Mouse (Mus musculus): ENCODE measurements around the gene Slc2a3. TPM values are rescaled to one million over a fixed set of nuclear protein-coding genes. Genes with fewer than 3 reads are reported as not detected.
A peak's percentile ranks its signal among the peaks of the same experiment; 100 is the strongest.

Gene Slc2a3
- polyA plus RNA-seq, 1 experiment from 2014 or later, result 24.2 TPM

GRCm38 (mm10) chr6:122800640-122801300, 670 bp downstream of the Slc2a3 start:
- Histone ChIP-seq H3K4me1 (peaks cover 17% of the 10 kb centered on the region; the same call in 1 of the 2 replicates), H3K9ac (peak overlapping the region; percentile 66), H3K27ac (no peak overlapping the region), H3K4me2 (peak overlapping the region; percentile 94), H3K9me3 (no peaks in the 10 kb centered on the region), H3K4me3 (replicated peaks) (peak overlapping the region; percentile 54), H3K27me3 (peaks cover 18% of the 10 kb centered on the region), H3K36me3 (replicated peaks) (no peaks in the 10 kb centered on the region)
- WGBS, result 42% methylated on average over 10 of the region's 10 CpGs
- ATAC-seq (ENCODE audit: low FRiP score), result no peak

GRCm38 (mm10) chr6:122795254-122795935, 6.0 kb downstream of the Slc2a3 start:
- H3K4me3 ChIP-seq (replicated peaks), result no peak overlapping the region
- no peaks in the 10 kb centered on the region for H3K36me3 ChIP-seq (replicated peaks)
- 80% methylated on average over 8 of the region's 8 CpGs for WGBS
- H3K9ac ChIP-seq, result no peak overlapping the region
- no peak for ATAC-seq (ENCODE audit: low FRiP score)
- no peaks in the 10 kb centered on the region for H3K9me3 ChIP-seq
- no peak overlapping the region for H3K4me2 ChIP-seq
- H3K27me3 ChIP-seq, result no peaks in the 10 kb centered on the region; the same call in 1 of the 2 replicates
- no peak overlapping the region for H3K27ac ChIP-seq
- H3K4me1 ChIP-seq, result no peaks in the 10 kb centered on the region

DNA sequence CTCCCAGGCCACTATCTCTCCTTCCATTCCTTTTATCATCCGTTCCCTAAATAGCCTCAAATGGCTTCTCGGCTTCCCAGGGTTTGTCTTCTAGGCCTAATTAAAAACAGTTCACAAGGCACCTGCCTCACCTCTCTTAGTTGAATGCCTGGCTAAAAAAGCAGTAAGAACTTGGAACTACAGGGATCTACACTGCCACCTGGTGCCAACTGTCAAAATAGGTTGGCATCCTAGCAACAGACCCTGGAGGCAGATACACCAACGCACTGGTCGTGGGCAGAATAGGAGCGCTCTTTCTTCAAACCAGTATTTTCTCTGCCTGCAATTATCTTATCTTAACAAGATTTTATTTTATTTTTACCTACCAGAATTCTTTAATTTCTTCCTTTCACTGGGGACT, 15.2 kb downstream of the Slc2a3 start:
- Histone ChIP-seq H3K9me3 (no peaks in the 10 kb centered on the region), H3K27me3 (no peaks in the 10 kb centered on the region), H3K4me2 (no peak overlapping the region), H3K27ac (no peak overlapping the region), H3K9ac (no peak overlapping the region), H3K4me1 (no peaks in the 10 kb centered on the region), H3K4me3 (replicated peaks) (no peak overlapping the region), H3K36me3 (replicated peaks) (no peaks in the 10 kb centered on the region)
- 0 out of 2 replicates have a peak, but pooled peaks have one; percentile 49 for ATAC-seq (ENCODE audit: low FRiP score)
- WGBS, result 26% methylated on average over 5 of the region's 5 CpGs

GRCm38 (mm10) chr6:122784866-122785265, 16.6 kb downstream of the Slc2a3 start:
- Histone ChIP-seq H3K27me3 (no peaks in the 10 kb centered on the region), H3K27ac (no peak overlapping the region), H3K4me2 (no peak overlapping the region), H3K36me3 (replicated peaks) (no peaks in the 10 kb centered on the region), H3K4me3 (replicated peaks) (no peak overlapping the region), H3K4me1 (no peaks in the 10 kb centered on the region), H3K9me3 (no peaks in the 10 kb centered on the region), H3K9ac (no peak overlapping the region)
- 89% methylated on average over 3 of the region's 3 CpGs for WGBS
- ATAC-seq (ENCODE audit: low FRiP score), result no peak

- Histone ChIP-seq H3K27me3 (no peaks in the 10 kb centered on the region), H3K4me2 (no peak overlapping the region), H3K36me3 (replicated peaks) (no peaks in the 10 kb centered on the region), H3K9me3 (no peaks in the 10 kb centered on the region), H3K4me1 (no peaks in the 10 kb centered on the region), H3K4me3 (replicated peaks) (no peak overlapping the region), H3K27ac (no peak overlapping the region), H3K9ac (no peak overlapping the region)
- no peak for ATAC-seq (ENCODE audit: low FRiP score)
- 84% methylated on average over 3 of the region's 3 CpGs for WGBS
Observed at GRCm38 (mm10) chr6:122782164-122782563, 19.3 kb downstream of the Slc2a3 start.

DNA sequence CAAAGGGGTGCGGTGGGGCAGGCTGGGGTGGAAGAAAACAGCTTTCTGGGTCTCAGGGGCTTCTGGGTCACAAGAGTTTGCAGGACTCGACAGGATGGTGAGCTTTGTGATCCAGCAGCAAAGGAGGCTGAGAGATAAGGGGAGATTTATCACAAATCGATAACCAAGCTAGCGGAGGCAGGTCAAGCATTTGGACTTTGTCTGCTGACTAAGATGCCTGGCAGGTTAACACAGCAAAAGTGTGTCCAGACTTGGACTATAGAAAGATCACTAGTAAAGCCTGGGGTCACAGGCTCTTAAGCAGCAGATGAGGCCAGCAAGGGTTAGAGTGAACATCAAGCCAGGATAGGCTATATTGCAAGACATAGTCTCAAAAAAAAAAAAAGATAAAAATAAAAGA, 20.3 kb downstream of the Slc2a3 start:
- H3K27ac ChIP-seq, result no peak overlapping the region
- H3K4me1 ChIP-seq, result no peaks in the 10 kb centered on the region
- H3K9ac ChIP-seq, result no peak overlapping the region
- no peak for ATAC-seq (ENCODE audit: low FRiP score)
- 74% methylated on average over 4 of the region's 4 CpGs for WGBS
- H3K36me3 ChIP-seq (replicated peaks), result no peaks in the 10 kb centered on the region
- no peak overlapping the region for H3K4me3 ChIP-seq (replicated peaks)
- no peaks in the 10 kb centered on the region for H3K27me3 ChIP-seq
- H3K4me2 ChIP-seq, result no peak overlapping the region
- no peaks in the 10 kb centered on the region for H3K9me3 ChIP-seq

- no peak overlapping the region for H3K4me2 ChIP-seq
- H3K4me3 ChIP-seq (replicated peaks), result no peak overlapping the region
- no peaks in the 10 kb centered on the region for H3K36me3 ChIP-seq (replicated peaks)
- no peak overlapping the region for H3K27ac ChIP-seq
- no peak overlapping the region for H3K9ac ChIP-seq
- H3K9me3 ChIP-seq, result no peaks in the 10 kb centered on the region
- no peaks in the 10 kb centered on the region for H3K4me1 ChIP-seq
- 58% methylated on average over 1 of the region's 1 CpGs for WGBS
- H3K27me3 ChIP-seq, result no peaks in the 10 kb centered on the region
- no peak for ATAC-seq (ENCODE audit: low FRiP score)
Observed at GRCm38 (mm10) chr6:122779916-122780315, 21.5 kb downstream of the Slc2a3 start.

GRCm38 (mm10) chr6:122776040-122776439, 25.4 kb downstream of the Slc2a3 start:
- no peak for ATAC-seq (ENCODE audit: low FRiP score)
- H3K9me3 ChIP-seq, result no peaks in the 10 kb centered on the region
- no peaks in the 10 kb centered on the region for H3K27me3 ChIP-seq
- no peak overlapping the region for H3K4me2 ChIP-seq
- no peaks in the 10 kb centered on the region for H3K36me3 ChIP-seq (replicated peaks)
- no peaks in the 10 kb centered on the region for H3K4me1 ChIP-seq
- no peak overlapping the region for H3K9ac ChIP-seq
- no peak overlapping the region for H3K27ac ChIP-seq
- 81% methylated on average over 7 of the region's 7 CpGs for WGBS
- no peak overlapping the region for H3K4me3 ChIP-seq (replicated peaks)

GRCm38 (mm10) chr6:122774345-122774744, 27.1 kb downstream of the Slc2a3 start:
- WGBS, result 100% methylated on average over 1 of the region's 1 CpGs
- Histone ChIP-seq H3K27ac (no peak overlapping the region), H3K4me2 (no peak overlapping the region)

DNA sequence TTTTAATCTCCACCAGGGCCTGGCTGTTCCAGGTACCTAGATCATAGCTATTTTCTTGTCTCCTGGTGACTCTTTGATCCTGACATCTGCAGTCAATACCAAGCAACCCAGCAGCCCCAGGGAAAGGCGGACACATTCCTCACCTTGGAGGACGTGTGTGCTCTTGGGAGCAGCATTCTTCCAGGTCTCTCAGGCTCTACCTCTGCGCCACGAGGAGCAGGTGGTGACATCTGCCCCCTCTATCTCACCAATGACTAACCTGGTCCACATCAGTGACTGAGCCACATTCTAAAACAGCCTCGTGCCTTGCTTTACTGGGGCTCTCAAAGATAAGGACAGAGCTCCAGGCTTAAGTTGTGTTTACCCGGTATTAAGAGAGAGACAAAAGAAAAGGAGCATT, 28.7 kb downstream of the Slc2a3 start:
- Histone ChIP-seq H3K4me1 (peaks cover 11% of the 10 kb centered on the region), H3K4me2 (no peak overlapping the region), H3K4me3 (replicated peaks) (no peak overlapping the region), H3K9me3 (no peaks in the 10 kb centered on the region), H3K9ac (no peak overlapping the region), H3K36me3 (replicated peaks) (no peaks in the 10 kb centered on the region), H3K27ac (no peak overlapping the region), H3K27me3 (no peaks in the 10 kb centered on the region)
- 53% methylated on average over 6 of the region's 6 CpGs for WGBS
- no peak for ATAC-seq (ENCODE audit: low FRiP score)

More at GRCm38 (mm10) chr6:122774345-122774744, 27.1 kb downstream of the Slc2a3 start:
- H3K9me3 ChIP-seq, result no peaks in the 10 kb centered on the region
- ATAC-seq (ENCODE audit: low FRiP score), result no peak
- no peak overlapping the region for H3K9ac ChIP-seq
- no peaks in the 10 kb centered on the region for H3K36me3 ChIP-seq (replicated peaks)
- H3K4me1 ChIP-seq, result peaks cover 11% of the 10 kb centered on the region
- H3K27me3 ChIP-seq, result no peaks in the 10 kb centered on the region
- no peak overlapping the region for H3K4me3 ChIP-seq (replicated peaks)

- H3K36me3 ChIP-seq (replicated peaks), result no peaks in the 10 kb centered on the region
- no peak overlapping the region for H3K27ac ChIP-seq
- H3K27me3 ChIP-seq, result no peaks in the 10 kb centered on the region
- no peak overlapping the region for H3K4me3 ChIP-seq (replicated peaks)
- 89% methylated on average over 11 of the region's 11 CpGs for WGBS
- H3K9ac ChIP-seq, result no peak overlapping the region
- no peak overlapping the region for H3K4me2 ChIP-seq
- no peaks in the 10 kb centered on the region for H3K9me3 ChIP-seq
- ATAC-seq (ENCODE audit: low FRiP score), result no peak
- H3K4me1 ChIP-seq, result peaks cover 14% of the 10 kb centered on the region
Observed at GRCm38 (mm10) chr6:122770760-122771315, 30.6 kb downstream of the Slc2a3 start.

DNA sequence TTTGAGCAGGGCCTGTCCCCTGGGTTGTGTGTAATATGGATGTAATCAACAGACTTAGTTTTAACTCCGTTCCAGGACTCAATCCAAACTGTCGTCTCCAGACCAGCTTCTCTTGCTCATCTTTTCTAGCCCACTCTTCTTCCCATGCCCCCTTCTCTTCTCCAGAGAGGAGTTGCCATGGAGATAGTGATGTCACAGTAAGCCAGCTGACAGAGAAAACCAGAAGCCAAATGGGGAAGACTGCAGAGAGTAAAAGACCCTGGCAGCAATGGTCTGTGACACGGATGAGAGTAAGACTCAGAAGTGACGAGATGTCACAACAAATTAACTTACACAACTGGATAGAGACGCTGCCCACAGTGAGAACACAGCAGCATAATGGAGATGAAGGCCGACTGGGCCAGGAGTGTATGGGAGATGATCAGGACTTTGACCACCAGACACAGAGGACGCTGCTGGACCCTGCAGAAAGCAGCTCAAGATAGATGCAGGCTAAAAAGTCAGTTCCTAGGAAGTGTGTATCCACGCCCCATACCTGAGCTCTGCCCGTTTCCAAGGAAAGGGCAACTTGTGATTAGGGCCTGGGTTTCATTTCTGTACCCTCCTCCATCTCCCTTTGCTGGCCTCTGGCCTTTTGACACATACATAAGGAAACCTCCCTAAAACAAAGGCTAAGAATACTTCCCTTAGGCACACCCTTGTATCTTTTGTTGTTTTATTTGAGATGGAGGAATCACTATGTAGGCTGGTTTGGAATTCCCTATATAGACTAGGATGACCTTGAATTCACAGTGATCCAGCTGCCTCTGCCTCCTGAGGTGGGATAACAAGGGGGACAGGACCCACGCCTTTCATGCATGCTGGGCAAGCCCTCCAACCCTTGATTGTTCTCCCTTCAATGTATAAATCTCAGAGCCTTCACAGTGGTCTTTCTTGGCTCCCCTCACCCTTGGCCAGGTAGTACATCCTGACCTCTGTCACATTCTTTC, 31.4 kb downstream of the Slc2a3 start:
- WGBS, result 52% methylated on average over 10 of the region's 10 CpGs
- Histone ChIP-seq H3K9ac (no peak overlapping the region), H3K4me3 (replicated peaks) (no peak overlapping the region), H3K27ac (no peak overlapping the region), H3K27me3 (no peaks in the 10 kb centered on the region), H3K4me2 (no peak overlapping the region), H3K36me3 (replicated peaks) (no peaks in the 10 kb centered on the region), H3K9me3 (no peaks in the 10 kb centered on the region), H3K4me1 (peaks cover 21% of the 10 kb centered on the region)
- ATAC-seq (ENCODE audit: low FRiP score), result peak; percentile 49; the same call in 1 of the 2 replicates
